Comparison of ENCODE assay signal across 20 mouse cellular contexts in genomic region chr5:13327281-13327680, GRCm38 (mm10).
DNase-seq lines count a peak whose midpoint lies in the region; ATAC-seq and TF ChIP-seq lines count a peak whose summit lies in the region.
"Had no signal": no experiment of that assay in that cellular context is flagged by ENCODE, and none has a peak within 500 bp of the region (broad histone marks: within the 10 kb centered on the region; RNA-seq: fewer than 3 reads in every experiment).

No protein-coding gene starts in this region.

- H3K4me3 ChIP-seq in forebrain, embryonic 13.5 days = no peak overlapping the region
- no peak overlapping the region for H3K4me3 ChIP-seq in forebrain, postnatal 0 days (ENCODE audit: low read depth, low read length)
- no peak overlapping the region for H3K4me3 ChIP-seq in embryonic facial prominence, embryonic 10.5 days
- H3K4me3 ChIP-seq in kidney, embryonic 16.5 days (ENCODE audit: low read length) = no peak overlapping the region
- H3K4me3 ChIP-seq: embryonic facial prominence, embryonic 12.5 days; forebrain, embryonic 15.5 days; heart, embryonic 13.5 days; hindbrain, embryonic 15.5 days had no signal

- ATAC-seq in forebrain, embryonic 13.5 days = peak; percentile 41; the same call in 1 of the 2 replicates
- ATAC-seq in forebrain, postnatal 0 days = no peak
- no peak for ATAC-seq in kidney, embryonic 16.5 days (ENCODE audit: low FRiP score, low TSS enrichment)
- ATAC-seq: CD4-positive, CD25-positive, alpha-beta regulatory T cell, adult 4 months; forebrain, embryonic 15.5 days; intestine, embryonic 16.5 days had no signal

- no peak overlapping the region for H3K4me2 ChIP-seq in forebrain, embryonic 13.5 days
- no peak overlapping the region for H3K4me2 ChIP-seq in forebrain, postnatal 0 days (ENCODE audit: low read depth)
- H3K4me2 ChIP-seq in kidney, embryonic 16.5 days (replicated peaks; ENCODE audit: low read depth, low read length) = no peak overlapping the region
- H3K4me2 ChIP-seq: embryonic facial prominence, embryonic 12.5 days; forebrain, embryonic 15.5 days; heart, embryonic 13.5 days; hindbrain, embryonic 15.5 days had no signal

- H3K27ac ChIP-seq in forebrain, embryonic 13.5 days = no peak overlapping the region
- no peak overlapping the region for H3K27ac ChIP-seq in forebrain, postnatal 0 days (ENCODE audit: low read depth, low read length)
- H3K27ac ChIP-seq in embryonic facial prominence, embryonic 10.5 days (replicated peaks) = no peak overlapping the region
- no peak overlapping the region for H3K27ac ChIP-seq in kidney, embryonic 16.5 days (ENCODE audit: low read length)
- H3K27ac ChIP-seq: embryonic facial prominence, embryonic 12.5 days; forebrain, embryonic 15.5 days; heart, embryonic 13.5 days; hindbrain, embryonic 15.5 days had no signal

- 39% methylated on average over 5 of the region's 5 CpGs for WGBS in forebrain, embryonic 13.5 days
- 39% methylated on average over 5 of the region's 5 CpGs for WGBS in forebrain, postnatal 0 days
- WGBS in embryonic facial prominence, embryonic 10.5 days = 38% methylated on average over 5 of the region's 5 CpGs
- WGBS in kidney, embryonic 16.5 days = 65% methylated on average over 5 of the region's 5 CpGs

- no peak for TF ChIP-seq CTCF in forebrain, postnatal 0 days (IDR thresholded peaks at IDR 0.05; ENCODE audit: low read depth)

- H3K9me3 ChIP-seq in forebrain, embryonic 13.5 days (replicated peaks) = no peaks in the 10 kb centered on the region
- no peaks in the 10 kb centered on the region for H3K9me3 ChIP-seq in forebrain, postnatal 0 days (ENCODE audit: low read length)
- no peaks in the 10 kb centered on the region for H3K9me3 ChIP-seq in embryonic facial prominence, embryonic 10.5 days
- H3K9me3 ChIP-seq in kidney, embryonic 16.5 days (ENCODE audit: low read length) = no peaks in the 10 kb centered on the region
- H3K9me3 ChIP-seq: embryonic facial prominence, embryonic 12.5 days; forebrain, embryonic 15.5 days; G1E; heart, embryonic 13.5 days; hindbrain, embryonic 15.5 days had no signal

- H3K9ac ChIP-seq in forebrain, embryonic 13.5 days = no peak overlapping the region
- no peak overlapping the region for H3K9ac ChIP-seq in forebrain, postnatal 0 days
- H3K9ac ChIP-seq in kidney, embryonic 16.5 days (replicated peaks; ENCODE audit: low read length) = no peak overlapping the region
- H3K9ac ChIP-seq: embryonic facial prominence, embryonic 12.5 days; forebrain, embryonic 15.5 days; heart, embryonic 13.5 days; hindbrain, embryonic 15.5 days had no signal

- DNase-seq in cerebellum, postnatal 10 days = peak; percentile 19 to 23
- DNase-seq in cerebellum, adult 11 months = no peak
- no peak for DNase-seq in forebrain, postnatal 0 days
- DNase-seq in embryonic facial prominence, embryonic 10.5 days (ENCODE audit: low spot score) = peak; percentile 55
- peak; percentile 66 for DNase-seq in retina, postnatal 1 day
- DNase-seq: adrenal gland, postnatal 10 days; B cell, adult 2 months; cerebellum, adult 18-20 months; cerebellum, adult 9-11 months; gastrocnemius, postnatal 10 days; heart, postnatal 36 days had no signal

- H3K36me3 ChIP-seq in forebrain, embryonic 13.5 days (ENCODE audit: poor library complexity, severe bottlenecking) = no peaks in the 10 kb centered on the region
- no peaks in the 10 kb centered on the region for H3K36me3 ChIP-seq in forebrain, postnatal 0 days (ENCODE audit: insufficient read depth)
- H3K36me3 ChIP-seq in embryonic facial prominence, embryonic 10.5 days (replicated peaks) = no peaks in the 10 kb centered on the region
- H3K36me3 ChIP-seq in kidney, embryonic 16.5 days (ENCODE audit: insufficient read depth, low read length) = no peaks in the 10 kb centered on the region
- H3K36me3 ChIP-seq: embryonic facial prominence, embryonic 12.5 days; forebrain, embryonic 15.5 days; G1E; heart, embryonic 13.5 days; hindbrain, embryonic 15.5 days had no signal

- no peaks in the 10 kb centered on the region for H3K27me3 ChIP-seq in forebrain, embryonic 13.5 days
- no peaks in the 10 kb centered on the region for H3K27me3 ChIP-seq in forebrain, postnatal 0 days (ENCODE audit: insufficient read depth, low read length)
- no peaks in the 10 kb centered on the region for H3K27me3 ChIP-seq in embryonic facial prominence, embryonic 10.5 days (replicated peaks; ENCODE audit: low read depth, poor library complexity, severe bottlenecking)
- no peaks in the 10 kb centered on the region for H3K27me3 ChIP-seq in kidney, embryonic 16.5 days (ENCODE audit: insufficient read depth, low read length)
- H3K27me3 ChIP-seq: embryonic facial prominence, embryonic 12.5 days; forebrain, embryonic 15.5 days; heart, embryonic 13.5 days; hindbrain, embryonic 15.5 days had no signal

- H3K4me1 ChIP-seq in forebrain, embryonic 13.5 days = peaks cover 5% of the 10 kb centered on the region
- no peaks in the 10 kb centered on the region for H3K4me1 ChIP-seq in forebrain, postnatal 0 days (ENCODE audit: insufficient read depth)
- H3K4me1 ChIP-seq in embryonic facial prominence, embryonic 10.5 days = peaks cover 27% of the 10 kb centered on the region
- H3K4me1 ChIP-seq in kidney, embryonic 16.5 days (ENCODE audit: insufficient read depth, low read length) = no peaks in the 10 kb centered on the region
- H3K4me1 ChIP-seq: forebrain, embryonic 15.5 days; heart, embryonic 13.5 days; hindbrain, embryonic 15.5 days had no signal

Comparison
In these comparisons a context has a peak if more than half of its experiments do, and no peak if none do; other contexts are left out.
1. DNase-seq: peak in cerebellum, postnatal 10 days (2 of 2), embryonic facial prominence, embryonic 10.5 days (single experiment) and retina, postnatal 1 day (single experiment); none in cerebellum, adult 11 months (single experiment) and forebrain, postnatal 0 days (single experiment).